Mouse (Mus musculus): ENCODE data around the gene Naa40.

The Naa40 gene

DNA sequence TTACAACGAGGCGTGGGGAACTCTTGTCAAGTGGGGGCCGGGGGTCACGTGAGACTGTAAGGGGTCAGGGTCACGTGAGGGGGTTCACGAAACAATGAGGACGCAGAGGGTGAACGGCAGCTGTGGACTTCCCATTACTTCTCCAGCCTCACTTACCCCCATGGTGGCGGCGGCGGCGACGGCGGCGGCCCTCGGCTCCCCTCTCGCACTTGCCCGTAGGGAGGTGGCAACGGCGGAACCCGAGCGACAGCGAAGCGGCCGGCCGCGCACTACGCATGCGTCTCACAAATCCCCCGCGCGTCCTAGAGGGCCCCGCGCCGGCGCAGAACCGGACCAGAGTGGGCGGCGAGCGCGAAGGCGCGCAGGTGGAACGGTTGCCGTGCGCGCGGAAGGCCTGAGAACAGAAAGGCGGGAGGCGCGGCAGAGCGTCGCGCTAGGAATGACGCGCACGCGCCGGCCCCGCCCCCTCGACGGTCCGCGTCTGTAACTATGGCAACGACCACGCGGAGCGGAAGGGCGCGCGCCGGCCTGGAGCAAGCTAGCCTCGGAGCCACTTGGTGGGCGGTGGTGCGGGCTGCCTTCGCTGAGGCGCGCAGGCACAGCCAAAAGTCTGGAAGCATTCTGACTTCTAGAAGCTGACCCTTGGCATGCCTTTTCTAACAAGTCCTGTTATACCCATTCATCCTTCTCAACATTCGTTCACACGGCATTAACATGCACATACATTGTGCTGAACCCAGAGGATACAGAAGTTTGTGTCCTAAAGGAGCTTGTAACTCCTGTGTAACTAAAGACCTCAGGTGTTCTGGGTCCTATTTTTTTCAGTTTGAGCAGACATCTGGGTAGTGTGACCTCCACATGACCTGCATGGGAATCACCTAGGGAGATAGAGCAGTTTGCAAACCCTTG lies at the start of gene Naa40:
TSS of gene Naa40 (minus strand) at position 402 of the 909 bp plus-strand sequence.
- DNase-seq: peak; percentile 92 to 93

DNA sequence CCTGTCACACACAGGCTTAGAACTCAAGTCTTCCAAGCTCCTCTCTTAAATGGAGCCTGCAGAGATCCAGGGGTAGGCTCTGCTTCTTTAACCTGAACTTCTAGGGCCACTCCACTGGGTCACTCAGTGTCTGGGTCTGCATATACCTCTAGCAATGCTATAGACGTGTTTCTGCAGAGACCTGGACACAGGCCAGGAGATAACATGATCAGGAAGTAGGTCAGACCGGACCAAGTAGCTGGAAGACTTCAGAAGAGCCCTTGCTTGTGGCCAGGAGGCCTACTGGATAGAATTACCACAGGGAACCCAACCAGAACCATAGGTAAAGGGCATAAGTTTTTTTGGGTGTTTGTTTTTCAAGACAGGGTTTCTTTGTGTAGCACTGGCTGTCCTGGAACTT lies 48.8 kb upstream of the Naa40 start:
- no peak for DNase-seq

DNA sequence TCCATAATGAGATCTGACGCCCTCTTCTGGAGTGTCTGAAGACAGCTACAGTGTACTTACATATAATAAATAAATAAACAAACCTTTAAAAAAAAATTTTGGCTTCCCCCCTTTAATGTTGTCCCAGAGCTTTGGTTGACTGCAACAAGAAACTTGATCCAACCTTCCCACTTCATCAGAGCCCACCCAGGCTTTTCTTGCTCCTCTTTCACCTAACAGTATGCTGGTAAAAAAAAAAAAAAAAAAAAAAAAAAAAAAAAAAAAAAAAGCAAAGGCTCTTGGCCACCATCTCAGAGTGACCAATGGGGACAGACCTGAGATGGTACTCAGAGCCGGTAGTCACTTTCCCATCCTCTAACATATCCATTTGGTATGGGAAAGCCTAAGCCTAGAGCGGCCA lies 47.3 kb upstream of the Naa40 start:
- no peak for DNase-seq

DNA sequence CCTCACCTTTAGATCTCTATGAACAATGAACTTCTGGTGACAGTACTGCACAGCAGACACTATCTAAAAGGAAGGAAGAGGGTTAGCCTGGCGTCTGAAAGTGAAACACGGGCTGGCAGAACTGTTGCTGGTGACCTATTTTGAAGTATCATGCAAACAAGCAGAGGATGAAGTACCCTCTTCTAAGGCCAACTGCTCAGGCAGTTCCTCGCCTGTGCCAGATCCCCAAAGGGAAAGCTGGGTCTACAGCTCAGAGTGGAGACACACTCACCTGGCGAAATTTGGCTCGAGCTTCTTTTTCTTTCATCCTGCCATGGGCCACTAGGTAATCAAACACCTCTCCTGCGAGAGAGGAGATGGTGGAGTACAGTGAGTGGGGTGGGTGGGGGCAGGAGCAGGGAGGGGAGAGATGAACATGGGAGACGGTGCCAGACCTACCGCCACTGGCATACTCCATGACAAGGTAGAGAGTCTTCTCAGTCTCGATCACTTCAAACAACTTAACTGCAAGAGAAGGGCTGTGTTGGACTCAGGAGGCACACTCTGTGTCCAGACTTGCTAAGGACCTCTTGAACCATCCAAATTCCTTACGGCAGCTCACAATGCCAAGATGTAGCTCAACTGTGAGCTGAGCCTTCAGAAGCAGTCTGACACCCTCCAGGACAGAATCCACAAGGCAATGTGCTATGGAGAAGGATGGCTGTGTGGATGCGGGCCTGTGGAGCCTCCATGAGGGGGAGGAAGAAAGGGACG lies 45.8 kb upstream of the Naa40 start:
- DNase-seq: no peak

DNA sequence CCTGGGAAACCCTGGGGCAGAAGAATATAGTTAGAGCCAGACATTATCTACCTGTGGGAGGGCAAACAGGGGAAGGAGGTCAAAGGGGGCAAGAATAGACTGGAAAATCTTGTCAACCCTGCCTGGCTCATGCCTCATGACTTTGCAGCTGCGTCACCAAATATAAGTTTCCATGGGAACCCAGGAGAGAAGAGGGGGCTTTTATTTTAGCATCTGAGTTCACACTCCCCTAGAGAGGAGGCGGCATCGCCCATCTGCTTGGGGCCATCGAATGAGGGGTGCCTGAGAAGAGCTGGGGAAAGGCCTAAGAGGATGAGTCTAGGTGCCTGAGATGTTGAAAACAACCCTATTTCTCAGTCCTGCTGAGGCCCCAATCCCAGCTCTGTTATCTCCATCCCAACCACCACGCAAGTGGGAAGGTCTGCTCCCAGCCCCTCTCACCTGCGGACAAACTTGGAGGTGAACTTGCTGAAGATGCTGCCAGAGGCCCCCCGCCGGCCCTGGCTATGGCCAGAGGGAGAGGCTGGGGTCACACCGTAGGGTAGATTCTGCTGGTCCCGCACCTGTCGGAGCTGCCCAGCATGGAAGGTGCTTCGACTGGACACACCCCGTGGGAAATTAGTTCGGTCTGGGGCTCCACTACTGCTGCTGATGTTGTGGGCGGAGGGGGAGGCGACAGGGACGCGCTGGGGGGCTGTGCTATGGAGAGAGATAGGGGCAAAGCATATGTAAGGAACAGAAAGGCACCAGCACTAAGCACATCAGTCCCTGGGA lies 39.8 kb upstream of the Naa40 start:
- DNase-seq: no peak

DNA sequence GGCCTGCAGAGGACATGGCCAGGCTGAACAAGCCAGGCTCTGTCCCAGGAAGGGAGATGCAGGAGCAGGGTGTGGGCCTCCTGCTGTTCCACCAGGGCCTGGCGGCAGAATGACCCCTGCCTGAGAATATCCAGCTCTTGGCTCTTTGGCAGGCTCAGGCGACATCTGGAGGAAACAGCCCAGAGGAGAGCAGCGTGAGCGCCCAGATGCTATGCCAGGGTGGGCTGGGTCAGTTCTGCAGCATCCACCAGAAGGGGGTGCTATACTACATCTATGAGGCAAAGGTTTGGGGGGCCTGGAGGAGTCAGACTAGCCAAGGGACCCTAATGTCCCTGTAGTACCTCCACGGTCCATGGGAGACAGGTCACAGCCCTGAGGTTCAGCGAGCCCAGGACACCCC lies 38.1 kb upstream of the Naa40 start:
- DNase-seq: peak in 1 of 2 experiments; percentile 46

DNA sequence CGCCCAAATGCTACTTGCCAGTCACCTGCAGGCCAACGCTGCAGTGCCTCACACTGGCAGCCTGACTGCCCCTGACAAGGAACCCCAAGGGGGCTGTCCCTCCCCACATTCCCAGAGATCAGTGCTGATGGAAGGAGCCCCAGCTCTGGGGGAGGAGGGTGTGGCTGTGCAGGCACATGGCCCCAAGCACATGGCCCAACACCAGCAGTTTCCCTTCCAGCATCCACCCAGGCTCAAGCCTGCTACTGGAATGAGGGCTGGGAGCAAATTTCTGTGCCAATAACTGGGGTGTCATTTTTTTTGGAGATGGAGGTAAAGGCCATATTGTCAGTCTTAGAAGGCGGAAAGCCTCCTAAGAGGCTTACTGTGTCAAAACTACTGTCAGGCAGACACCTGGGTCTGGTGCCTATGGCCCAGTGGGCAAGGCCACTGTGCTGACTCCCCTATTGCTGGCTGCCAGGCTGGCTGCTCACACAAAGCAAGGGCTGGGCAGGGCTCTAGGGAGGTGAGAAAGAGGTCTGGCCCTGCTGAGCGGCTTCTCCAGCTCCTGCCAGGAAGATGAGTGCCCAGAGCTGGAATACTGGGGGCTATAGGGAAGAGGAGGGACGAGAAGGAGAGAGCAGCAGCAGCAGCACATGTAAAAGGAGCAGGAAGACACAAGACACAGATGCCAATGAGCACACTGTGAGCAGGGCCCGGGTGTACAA lies 37.4 kb upstream of the Naa40 start:
- DNase-seq: no peak

DNA sequence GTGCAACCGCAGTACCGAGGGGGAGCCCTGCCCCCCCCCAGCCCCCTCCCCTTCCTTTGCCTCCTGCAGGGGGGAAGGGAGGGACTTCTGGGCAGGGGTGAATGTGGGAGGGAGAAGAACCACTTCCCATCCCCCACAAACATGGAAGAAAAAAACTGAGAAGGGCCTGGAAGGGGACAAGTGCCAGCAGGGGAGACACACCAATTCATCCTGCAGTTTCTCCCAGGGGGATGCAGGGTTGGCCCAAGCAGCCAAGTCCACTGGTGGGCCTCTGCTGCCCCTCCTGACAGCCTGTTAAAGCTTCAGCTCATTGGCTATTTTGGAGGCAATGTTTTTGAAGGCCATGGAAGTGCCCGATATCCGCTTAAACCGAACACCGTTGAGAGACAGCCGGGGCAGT lies 35.8 kb upstream of the Naa40 start:
- DNase-seq: no peak

DNA sequence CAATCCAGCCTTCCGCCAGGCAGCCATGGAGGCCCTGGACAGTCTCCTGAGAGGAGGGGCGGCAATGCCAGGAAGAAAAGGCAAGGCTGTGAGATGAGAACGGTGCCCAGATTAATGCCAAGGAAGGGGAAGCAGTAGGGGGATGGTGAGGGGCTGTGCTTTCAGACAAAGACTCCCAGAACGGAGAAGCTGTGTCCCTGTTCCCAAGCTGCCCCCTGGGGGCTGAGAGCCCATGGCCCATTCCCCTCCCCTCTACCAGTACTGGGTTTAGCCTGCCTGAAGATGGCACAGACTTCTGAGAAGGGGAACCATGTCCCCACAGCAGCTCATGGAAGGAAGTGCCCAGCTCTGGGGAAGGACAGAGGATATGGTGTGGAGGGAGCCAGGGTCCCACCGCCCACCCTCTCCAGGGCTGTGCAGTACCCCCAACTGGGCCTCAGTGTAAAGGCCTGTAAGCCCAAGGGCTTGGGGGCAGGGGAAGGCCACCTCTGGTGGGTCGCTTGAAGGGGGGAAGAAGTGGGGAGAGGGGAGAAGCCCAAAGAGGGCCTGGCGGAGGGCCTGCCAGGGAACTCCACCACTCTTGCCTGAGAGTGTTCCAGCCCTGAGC lies 35.2 kb upstream of the Naa40 start:
- DNase-seq: no peak

DNA sequence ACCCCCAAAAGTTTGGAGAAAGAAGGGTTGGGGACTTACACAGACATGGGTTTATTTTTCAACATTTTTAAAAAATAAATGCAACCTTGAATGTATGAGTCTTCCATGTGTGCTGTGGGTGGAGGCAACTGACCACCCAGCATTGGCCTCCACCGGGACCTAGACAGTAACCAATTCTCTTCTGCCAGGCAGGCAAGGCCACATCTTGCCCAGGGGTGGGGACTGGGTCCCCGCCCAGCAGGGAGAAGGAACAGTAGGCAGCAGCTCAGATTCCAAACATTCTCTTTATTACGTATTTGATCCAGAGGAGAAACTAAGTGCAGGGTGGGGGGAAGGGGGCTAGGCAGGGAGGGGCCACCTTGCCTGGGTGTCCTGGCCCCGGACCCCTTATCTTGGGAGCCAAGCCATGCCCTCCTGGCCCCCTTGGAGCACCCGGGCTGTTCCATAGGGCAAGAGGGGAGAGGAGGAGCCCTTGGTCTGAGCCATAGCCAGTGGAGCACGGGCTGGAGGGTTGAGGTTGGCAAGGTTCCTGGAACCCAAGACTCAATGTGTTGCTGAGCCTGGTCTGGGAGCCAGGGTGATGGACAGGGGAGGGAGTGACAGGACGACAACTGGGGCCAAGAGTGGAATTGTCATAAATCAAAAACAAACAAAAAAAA lies 34.3 kb upstream of the Naa40 start:
- no peak for DNase-seq

DNA sequence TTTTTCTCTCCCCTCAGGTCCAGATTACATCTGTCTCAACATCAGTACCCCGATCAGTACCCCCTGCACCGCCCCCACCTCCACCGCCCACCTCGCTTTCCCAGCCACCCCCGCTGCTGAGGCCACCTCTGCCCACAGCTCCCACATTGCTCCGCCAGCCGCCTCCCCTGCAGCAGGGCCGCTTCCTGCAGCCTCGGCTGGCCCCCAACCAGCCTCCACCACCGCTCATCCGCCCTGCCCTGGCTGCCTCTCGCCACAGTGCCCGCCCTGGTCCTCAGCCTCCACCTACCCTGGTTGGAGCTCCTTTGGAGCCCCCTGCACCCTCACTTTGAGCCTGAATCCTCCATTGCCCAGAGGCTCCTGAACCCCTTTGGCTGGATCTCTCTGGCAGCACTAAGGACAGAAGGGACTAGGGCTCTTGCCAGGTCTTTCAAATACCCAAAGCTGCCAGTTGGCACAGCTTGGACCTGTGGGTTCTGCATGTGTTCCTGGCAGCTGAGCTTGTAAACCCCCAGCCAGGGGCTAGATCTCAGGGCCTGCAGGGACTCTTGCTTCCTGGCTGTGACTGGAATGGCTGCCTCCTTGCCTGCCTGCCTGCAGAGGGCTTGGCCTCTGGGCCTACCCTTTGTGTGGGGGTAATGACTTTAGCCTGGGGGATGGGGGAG lies 33.5 kb upstream of the Naa40 start:
- DNase-seq: no peak

DNA sequence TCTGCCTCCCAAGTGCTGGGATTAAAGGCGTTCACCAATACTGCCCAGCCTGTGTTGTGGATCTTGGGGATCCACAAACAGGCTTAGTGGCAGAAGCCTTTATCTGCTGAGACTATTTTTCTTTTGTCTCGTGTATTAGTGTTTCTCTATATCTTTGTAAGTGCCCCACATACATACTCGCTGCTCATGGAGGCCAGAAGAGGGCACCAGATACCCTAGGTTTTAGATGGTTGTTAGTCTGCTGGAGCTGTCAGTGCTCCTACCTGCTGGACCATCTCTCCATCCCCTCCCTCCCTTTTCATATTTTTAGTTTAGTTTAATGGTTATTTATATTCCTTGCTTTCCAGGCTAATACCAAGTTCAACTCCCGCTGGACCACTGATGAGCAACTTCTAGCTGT lies 32.5 kb upstream of the Naa40 start:
- DNase-seq: no peak

DNA sequence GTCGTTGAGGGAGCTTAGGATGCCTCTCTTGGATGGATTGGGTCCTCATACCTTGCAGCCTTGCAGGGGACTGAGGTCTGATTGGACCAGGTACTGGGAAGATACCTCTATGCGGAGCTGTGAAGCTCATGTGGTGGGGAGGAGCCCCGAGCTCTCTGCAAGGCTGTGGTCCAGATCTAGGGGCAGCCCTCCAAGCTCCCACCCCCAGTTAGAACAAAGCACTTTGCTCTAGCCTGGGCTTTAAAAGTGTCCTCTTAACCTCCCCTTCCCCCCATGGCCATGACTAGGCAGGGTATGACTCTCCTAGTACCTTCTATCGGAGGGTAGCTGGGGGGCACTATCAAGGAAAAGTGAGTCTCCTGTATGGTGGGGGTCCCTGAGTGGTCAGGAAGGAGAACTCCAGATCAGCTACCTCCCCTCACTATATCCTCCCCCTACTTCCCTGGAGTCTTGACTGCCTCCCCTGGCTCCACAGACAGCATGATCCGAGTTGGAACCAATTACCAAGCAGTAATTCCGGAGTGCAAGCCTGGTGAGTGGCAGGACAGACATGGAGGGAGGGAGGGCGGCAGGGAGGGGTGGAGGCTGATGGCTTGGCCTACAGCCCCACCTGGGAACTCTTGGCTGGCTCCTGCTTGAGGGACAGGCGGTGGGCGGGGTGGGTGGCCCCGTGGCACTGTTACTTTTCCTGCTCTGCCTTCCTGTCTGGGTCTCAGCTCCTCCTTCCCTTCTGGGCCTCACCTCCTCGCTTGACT lies 28.5 kb upstream of the Naa40 start:
- DNase-seq: no peak

DNA sequence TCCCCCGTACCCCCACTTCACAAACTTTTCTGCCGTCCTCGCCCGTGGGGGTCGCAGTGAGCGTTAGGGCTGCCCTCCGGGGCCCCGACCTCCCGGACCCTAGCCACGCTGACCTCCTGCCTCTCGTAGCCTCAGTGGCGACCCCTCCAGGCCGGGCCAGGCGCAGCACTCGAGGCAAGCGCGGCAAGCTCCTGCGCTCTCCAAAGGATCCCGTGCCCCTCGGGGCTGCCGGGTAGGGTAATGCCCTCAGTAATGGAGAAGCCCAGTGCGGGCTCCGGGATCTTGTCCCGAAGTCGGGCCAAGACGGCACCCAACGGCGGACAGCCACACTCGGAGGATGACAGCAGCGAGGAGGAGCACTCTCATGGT lies 27.7 kb upstream of the Naa40 start:
- peak; percentile 42 to 65 for DNase-seq

DNA sequence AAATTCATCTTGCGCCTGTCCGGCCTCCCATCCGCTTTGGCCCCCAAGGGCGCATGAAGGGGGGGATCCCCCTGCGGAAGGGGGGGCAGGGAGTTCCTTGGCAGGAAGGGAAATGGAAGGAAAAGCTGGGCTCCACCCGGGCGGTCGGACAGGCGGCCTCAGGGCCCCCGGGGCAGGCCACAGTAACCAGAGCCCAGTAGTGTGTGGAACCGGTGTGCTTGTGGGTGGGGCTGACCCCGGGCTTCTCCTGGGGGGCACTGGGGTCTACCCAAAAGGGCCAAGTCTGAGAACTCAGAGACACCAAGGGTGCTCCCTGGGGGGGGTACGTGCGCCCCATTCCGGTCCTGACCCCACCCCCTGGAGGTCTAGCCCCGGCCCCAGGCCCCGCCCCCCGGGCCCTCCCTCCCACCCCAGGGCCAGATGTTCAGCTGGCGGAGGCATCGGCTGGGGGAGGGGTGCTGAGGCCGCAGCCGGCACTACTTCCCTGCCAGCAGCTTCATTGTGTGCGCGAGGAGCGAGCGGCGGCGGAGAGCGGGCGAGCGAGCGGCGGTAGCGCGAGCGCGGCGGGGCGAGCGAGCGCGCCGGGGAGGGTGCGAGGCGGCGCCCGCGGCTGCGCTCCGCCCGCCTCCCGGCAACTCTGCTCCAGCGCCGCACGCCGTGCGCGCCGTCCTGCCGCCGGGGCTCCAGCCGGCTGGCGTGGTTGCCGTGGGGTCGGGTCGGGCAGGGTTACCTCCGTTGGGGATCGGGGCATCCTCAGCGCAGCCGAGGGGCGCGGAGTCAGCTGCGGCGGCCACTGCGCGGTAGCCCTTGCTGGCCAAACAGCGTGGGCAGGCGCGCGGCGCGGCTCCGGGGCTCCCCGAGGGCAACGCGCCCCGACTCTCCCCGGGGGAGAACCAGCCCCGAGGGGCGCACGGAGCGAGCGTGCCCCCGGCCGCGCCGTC lies 27.1 kb upstream of the Naa40 start:
- DNase-seq: peak; percentile 56 to 58

DNA sequence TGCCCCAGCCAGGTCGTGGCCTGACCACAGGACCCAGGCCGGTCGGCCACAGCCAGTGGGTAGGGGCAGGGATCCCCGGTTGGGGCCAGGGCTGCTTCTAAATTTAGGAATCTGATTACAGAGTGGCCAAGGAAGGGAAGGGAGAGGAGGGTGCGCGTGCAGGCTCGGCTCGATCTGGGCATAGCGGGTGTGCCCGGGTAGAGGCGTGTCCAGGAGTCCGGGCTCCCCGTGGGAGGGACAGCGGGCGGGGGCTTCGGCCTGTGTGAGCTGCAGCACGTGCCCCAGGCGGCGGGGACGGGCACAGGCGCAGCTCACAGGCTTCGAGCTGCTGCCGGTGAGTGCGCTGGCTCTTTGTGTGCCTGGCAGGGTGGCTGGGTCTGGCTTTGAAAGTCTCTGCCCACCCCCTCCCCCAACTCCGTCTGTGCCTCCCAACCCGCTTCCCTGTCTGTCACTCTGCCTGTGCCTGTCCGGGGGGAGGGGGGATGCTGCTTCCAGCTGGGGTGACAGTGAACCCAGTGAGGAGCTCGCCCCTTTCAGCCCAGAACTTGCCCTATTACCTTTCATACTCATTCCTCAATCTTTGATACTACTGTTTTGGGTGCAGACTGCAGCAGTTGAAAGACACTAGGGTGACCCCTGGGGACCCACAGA lies 26.2 kb upstream of the Naa40 start, which contains the start of gene Rcor2:
TSS of gene Rcor2 (plus strand) at position 235 of the 651 bp plus-strand sequence.
- peak; percentile 61 to 67 for DNase-seq

DNA sequence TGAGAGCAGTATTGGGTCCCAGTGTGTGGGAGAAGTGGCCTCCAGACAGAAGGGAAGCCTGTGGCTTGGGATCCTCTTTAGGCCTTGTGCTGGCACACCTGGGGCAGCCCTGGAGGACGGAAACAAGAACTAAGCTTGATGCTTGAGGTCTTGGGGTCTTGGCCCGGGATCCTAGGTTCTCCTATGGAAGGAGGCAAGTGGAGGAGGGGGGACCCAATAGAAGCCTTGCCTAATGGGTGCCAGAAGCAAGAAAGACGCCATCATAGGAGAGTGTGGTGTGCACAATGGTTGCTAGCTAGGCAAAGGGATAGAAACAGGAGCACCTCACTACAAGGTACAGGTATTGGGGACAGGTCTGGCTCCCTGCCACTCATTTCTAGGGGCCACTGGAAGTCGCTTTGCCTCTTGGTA lies 25.4 kb upstream of the Naa40 start:
- DNase-seq: no peak

DNA sequence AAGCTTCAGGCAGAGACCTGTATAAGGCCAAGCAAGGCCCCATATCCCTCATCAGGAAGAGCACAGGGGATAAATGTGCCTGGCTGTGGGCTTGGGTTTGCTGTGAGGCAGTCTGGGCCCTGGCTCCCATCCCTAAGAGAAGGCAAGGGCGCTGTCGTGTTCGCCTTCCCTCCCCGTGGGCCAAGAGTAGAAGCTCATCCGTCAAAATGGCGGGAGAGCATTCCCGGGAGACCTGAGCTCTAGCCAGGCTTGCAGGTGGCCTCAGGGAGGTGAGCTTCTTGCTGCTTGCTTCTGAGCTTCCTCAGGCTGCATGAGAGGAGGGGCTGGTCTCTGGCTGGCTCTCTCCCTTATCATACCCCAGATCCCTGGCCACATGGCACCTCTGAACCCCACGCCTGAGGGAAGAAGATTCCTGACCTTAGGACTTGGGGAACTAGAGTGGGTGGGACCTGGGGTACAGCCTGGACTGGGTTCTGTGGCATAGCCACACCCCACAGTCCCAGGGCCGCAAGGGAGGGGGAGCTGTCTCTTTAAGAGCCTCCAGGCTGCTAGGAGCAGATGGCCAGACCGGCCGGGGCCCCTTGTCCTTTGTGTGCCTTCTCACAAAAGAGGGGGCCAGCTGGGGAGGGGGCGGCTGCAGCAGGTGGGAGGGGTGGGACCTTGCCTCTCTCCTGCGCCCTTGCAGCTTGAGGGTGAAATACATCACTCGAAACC lies 24.7 kb upstream of the Naa40 start:
- no peak for DNase-seq

Data from kidney, adult 8-10 months (tissue).